Mouse (Mus musculus): Measurements from ENCODE around the gene Sptlc2. TPM values are rescaled to one million over a fixed set of nuclear protein-coding genes. Genes with fewer than 3 reads are reported as not detected.
"Not testable (repeated sequence)": the region's sequence is repeated elsewhere in the genome, so short reads cannot be mapped to it uniquely, and the experiment has no call there.

The Sptlc2 gene
- polyA plus RNA-seq, 1 experiment from 2014 or later, result 72.0 TPM

GRCm38 (mm10) chr12:87279879-87280278 is 108.3 kb downstream of the Sptlc2 start:
- WGBS, result 43% methylated on average over 14 of the region's 14 CpGs
- H3K4me2 ChIP-seq (replicated peaks), result no peak overlapping the region

GRCm38 (mm10) chr12:87279350-87279749 is 108.8 kb downstream of the Sptlc2 start:
- Histone ChIP-seq H3K9ac (no peak overlapping the region), H3K9me3 (ENCODE audit: control insufficient read depth, low read length) (no peaks in the 10 kb centered on the region), H3K36me3 (replicated peaks; ENCODE audit: control insufficient read depth, insufficient read depth) (peaks cover 23% of the 10 kb centered on the region), H3K4me2 (replicated peaks) (no peak overlapping the region), H3K4me1 (replicated peaks; ENCODE audit: control insufficient read depth, insufficient read depth, low read length) (no peaks in the 10 kb centered on the region), H3K4me3 (replicated peaks; ENCODE audit: low read length) (no peak overlapping the region), H3K27ac (no peak overlapping the region), H3K27me3 (ENCODE audit: control insufficient read depth, insufficient read depth, low read length) (no peaks in the 10 kb centered on the region)
- DNase-seq (ENCODE audit: low spot score) (no peak), ATAC-seq (ENCODE audit: low FRiP score) (no peak)
- WGBS, result 56% methylated on average over 3 of the region's 3 CpGs

More at GRCm38 (mm10) chr12:87279879-87280278, 108.3 kb downstream of the Sptlc2 start:
- Histone ChIP-seq H3K27me3 (ENCODE audit: control insufficient read depth, insufficient read depth, low read length) (no peaks in the 10 kb centered on the region), H3K9me3 (ENCODE audit: control insufficient read depth, low read length) (no peaks in the 10 kb centered on the region), H3K9ac (no peak overlapping the region), H3K27ac (no peak overlapping the region), H3K4me3 (replicated peaks; ENCODE audit: low read length) (no peak overlapping the region), H3K4me1 (replicated peaks; ENCODE audit: control insufficient read depth, insufficient read depth, low read length) (no peaks in the 10 kb centered on the region), H3K36me3 (replicated peaks; ENCODE audit: control insufficient read depth, insufficient read depth) (peaks cover 18% of the 10 kb centered on the region)
- DNase-seq (ENCODE audit: low spot score) (no peak), ATAC-seq (ENCODE audit: low FRiP score) (no peak)

GRCm38 (mm10) chr12:87278118-87278730 is 109.9 kb downstream of the Sptlc2 start:
- DNase-seq (ENCODE audit: low spot score) (no peak), ATAC-seq (ENCODE audit: low FRiP score) (no peak)
- Histone ChIP-seq H3K36me3 (replicated peaks; ENCODE audit: control insufficient read depth, insufficient read depth) (peaks cover 35% of the 10 kb centered on the region), H3K4me1 (replicated peaks; ENCODE audit: control insufficient read depth, insufficient read depth, low read length) (no peaks in the 10 kb centered on the region), H3K27ac (no peak overlapping the region), H3K4me2 (replicated peaks) (no peak overlapping the region), H3K4me3 (replicated peaks; ENCODE audit: low read length) (no peak overlapping the region), H3K9ac (no peak overlapping the region), H3K27me3 (ENCODE audit: control insufficient read depth, insufficient read depth, low read length) (no peaks in the 10 kb centered on the region), H3K9me3 (ENCODE audit: control insufficient read depth, low read length) (no peaks in the 10 kb centered on the region)
- 24% methylated on average over 6 of the region's 6 CpGs for WGBS

GRCm38 (mm10) chr12:87277251-87277650 is 110.9 kb downstream of the Sptlc2 start:
- H3K4me3 ChIP-seq (replicated peaks; ENCODE audit: low read length); H3K27me3 ChIP-seq (ENCODE audit: control insufficient read depth, insufficient read depth, low read length); H3K9ac ChIP-seq; H3K9me3 ChIP-seq (ENCODE audit: control insufficient read depth, low read length); H3K27ac ChIP-seq; DNase-seq (ENCODE audit: low spot score); H3K4me1 ChIP-seq (replicated peaks; ENCODE audit: control insufficient read depth, insufficient read depth, low read length); H3K4me2 ChIP-seq (replicated peaks); ATAC-seq (ENCODE audit: low FRiP score): not testable (repeated sequence)
- 95% methylated on average over 4 of the region's 4 CpGs for WGBS
- H3K36me3 ChIP-seq (replicated peaks; ENCODE audit: control insufficient read depth, insufficient read depth), result peaks cover 44% of the 10 kb centered on the region

GRCm38 (mm10) chr12:87274853-87275831 is 113.0 kb downstream of the Sptlc2 start:
- H3K36me3 ChIP-seq (replicated peaks; ENCODE audit: control insufficient read depth, insufficient read depth), result peaks cover 65% of the 10 kb centered on the region
- DNase-seq (ENCODE audit: low spot score) (no peak), ATAC-seq (ENCODE audit: low FRiP score) (no peak)
- H3K4me3 ChIP-seq (replicated peaks; ENCODE audit: low read length), result no peak overlapping the region
- no peak overlapping the region for H3K4me2 ChIP-seq (replicated peaks)
- no peak overlapping the region for H3K9ac ChIP-seq
- 89% methylated on average over 9 of the region's 9 CpGs for WGBS
- H3K27me3 ChIP-seq (ENCODE audit: control insufficient read depth, insufficient read depth, low read length), result no peaks in the 10 kb centered on the region
- no peak overlapping the region for H3K27ac ChIP-seq
- H3K9me3 ChIP-seq (ENCODE audit: control insufficient read depth, low read length), result no peaks in the 10 kb centered on the region
- no peaks in the 10 kb centered on the region for H3K4me1 ChIP-seq (replicated peaks; ENCODE audit: control insufficient read depth, insufficient read depth, low read length)

GRCm38 (mm10) chr12:87267682-87268081 is 120.5 kb downstream of the Sptlc2 start:
- Histone ChIP-seq H3K36me3 (replicated peaks; ENCODE audit: control insufficient read depth, insufficient read depth) (peaks cover 50% of the 10 kb centered on the region), H3K9ac (peak overlapping the region; percentile 82), H3K27me3 (ENCODE audit: control insufficient read depth, insufficient read depth, low read length) (no peaks in the 10 kb centered on the region), H3K4me2 (replicated peaks) (peak overlapping the region; percentile 78), H3K4me3 (replicated peaks; ENCODE audit: low read length) (peak overlapping the region; percentile 72), H3K4me1 (replicated peaks; ENCODE audit: control insufficient read depth, insufficient read depth, low read length) (peaks cover 23% of the 10 kb centered on the region), H3K27ac (no peak overlapping the region), H3K9me3 (ENCODE audit: control insufficient read depth, low read length) (no peaks in the 10 kb centered on the region)
- WGBS, result 38% methylated on average over 4 of the region's 4 CpGs
- DNase-seq (ENCODE audit: low spot score) (no peak), ATAC-seq (ENCODE audit: low FRiP score) (no peak)

GRCm38 (mm10) chr12:87266827-87267603 is 121.1 kb downstream of the Sptlc2 start:
- peak overlapping the region; percentile 72 for H3K4me3 ChIP-seq (replicated peaks; ENCODE audit: low read length)
- H3K4me1 ChIP-seq (replicated peaks; ENCODE audit: control insufficient read depth, insufficient read depth, low read length), result peaks cover 23% of the 10 kb centered on the region
- under 1% methylated on average over 31 of the region's 31 CpGs for WGBS
- peaks cover 49% of the 10 kb centered on the region for H3K36me3 ChIP-seq (replicated peaks; ENCODE audit: control insufficient read depth, insufficient read depth)
- peak; percentile 42 for DNase-seq (ENCODE audit: low spot score)
- peak overlapping the region; percentile 82 for H3K9ac ChIP-seq
- H3K4me2 ChIP-seq (replicated peaks), result peak overlapping the region; percentile 78
- H3K9me3 ChIP-seq (ENCODE audit: control insufficient read depth, low read length), result no peaks in the 10 kb centered on the region
- peak; percentile 65 for ATAC-seq (ENCODE audit: low FRiP score)
- peak overlapping the region; percentile 79 for H3K27ac ChIP-seq
- H3K27me3 ChIP-seq (ENCODE audit: control insufficient read depth, insufficient read depth, low read length), result no peaks in the 10 kb centered on the region

GRCm38 (mm10) chr12:87266108-87266826 is 121.9 kb downstream of the Sptlc2 start, which contains the start of the genes Vipas39 and Ahsa1:
Gene Vipas39, minus strand, starts transcription at chr12:87266256.
Gene Ahsa1, plus strand, starts transcription at chr12:87266479.
- peaks cover 23% of the 10 kb centered on the region for H3K4me1 ChIP-seq (replicated peaks; ENCODE audit: control insufficient read depth, insufficient read depth, low read length)
- peak; percentile 94 for DNase-seq (ENCODE audit: low spot score)
- peak within 1 kb of the TSS; percentile 78 for H3K4me2 ChIP-seq (replicated peaks)
- under 1% methylated on average over 31 of the region's 31 CpGs for WGBS
- H3K9me3 ChIP-seq (ENCODE audit: control insufficient read depth, low read length), result no peaks in the 10 kb centered on the region
- H3K9ac ChIP-seq, result peak within 1 kb of the TSS; percentile 82
- no peaks in the 10 kb centered on the region for H3K27me3 ChIP-seq (ENCODE audit: control insufficient read depth, insufficient read depth, low read length)
- H3K4me3 ChIP-seq (replicated peaks; ENCODE audit: low read length), result peak within 1 kb of the TSS; percentile 72
- H3K36me3 ChIP-seq (replicated peaks; ENCODE audit: control insufficient read depth, insufficient read depth), result peaks cover 49% of the 10 kb centered on the region
- peak; percentile 98 for ATAC-seq (ENCODE audit: low FRiP score)
- peak within 1 kb of the TSS; percentile 79 for H3K27ac ChIP-seq
